Mouse (Mus musculus): ENCODE data around the gene Wdr89. TPM values are rescaled to one million over a fixed set of nuclear protein-coding genes. Genes with fewer than 3 reads are reported as not detected.
A peak's percentile ranks its signal among the peaks of the same experiment; 100 is the strongest.

Wdr89 gene
- total RNA-seq, 2 experiments from 2014 or later, result 3.4 to 3.9 TPM

- DNase-seq (ENCODE audit: low spot score in 2 of 2), result no peak
Observed at GRCm38 (mm10) chr12:75616841-75617240, 52.5 kb downstream of the Wdr89 start.

- DNase-seq (ENCODE audit: low spot score in 2 of 2), result no peak
Observed at GRCm38 (mm10) chr12:75616158-75616791, 53.1 kb downstream of the Wdr89 start.

- no peak for DNase-seq (ENCODE audit: low spot score in 2 of 2)
Observed at GRCm38 (mm10) chr12:75615556-75615955, 53.8 kb downstream of the Wdr89 start.

- DNase-seq (ENCODE audit: low spot score in 2 of 2), result no peak
Observed at GRCm38 (mm10) chr12:75612711-75613110, 56.6 kb downstream of the Wdr89 start.

- DNase-seq (ENCODE audit: low spot score in 2 of 2), result peak in 1 of 2 experiments; percentile 11
Observed at GRCm38 (mm10) chr12:75599490-75599889, 69.8 kb downstream of the Wdr89 start.

- DNase-seq (ENCODE audit: low spot score in 2 of 2), result no peak
Observed at GRCm38 (mm10) chr12:75598988-75599387, 70.3 kb downstream of the Wdr89 start.

- no peak for DNase-seq (ENCODE audit: low spot score in 2 of 2)
Observed at GRCm38 (mm10) chr12:75597707-75598106, 71.6 kb downstream of the Wdr89 start.

- peak; percentile 96 to 97 for DNase-seq (ENCODE audit: low spot score in 2 of 2)
Observed at GRCm38 (mm10) chr12:75596154-75597002, 73.0 kb downstream of the Wdr89 start, which contains the start of gene Ppp2r5e. Gene Ppp2r5e (minus strand): TSS chr12:75596245.

- DNase-seq (ENCODE audit: low spot score in 2 of 2), result peak; percentile 51 to 56
Observed at GRCm38 (mm10) chr12:75595291-75596153, 73.8 kb downstream of the Wdr89 start.

GRCm38 (mm10) chr12:75594404-75594803, 74.9 kb downstream of the Wdr89 start:
- no peak for DNase-seq (ENCODE audit: low spot score in 2 of 2)

- DNase-seq (ENCODE audit: low spot score in 2 of 2), result no peak
Observed at GRCm38 (mm10) chr12:75593817-75594216, 75.5 kb downstream of the Wdr89 start.

- no peak for DNase-seq (ENCODE audit: low spot score in 2 of 2)
Observed at GRCm38 (mm10) chr12:75587501-75587900, 81.8 kb downstream of the Wdr89 start.

GRCm38 (mm10) chr12:75583776-75584175, 85.6 kb downstream of the Wdr89 start:
- no peak for DNase-seq (ENCODE audit: low spot score in 2 of 2)

Other genes starting within 250 kb of the Wdr89 start
- 10 to 100 TPM; 41.7 to 54.9 TPM for gene Ppp2r5e, start 73.3 kb downstream of the Wdr89 start, total RNA-seq (2021)
- gene Sgpp1, start 66.2 kb upstream of the Wdr89 start, total RNA-seq (2021), result 100 to 1,000 TPM in 1 of 2 experiments, 10 to 100 TPM in 1; 73.8 to 209 TPM
- gene Syne2, start 148.6 kb upstream of the Wdr89 start, total RNA-seq (2021), result 10 to 100 TPM; 33.2 to 39.7 TPM

Data from adrenal gland, adult 18-20 months (tissue).